Mouse (Mus musculus) mesoderm, embryonic 11.5 days (tissue): ENCODE measurements around the gene Dusp14.
A peak's percentile ranks its signal among the peaks of the same experiment; 100 is the strongest.

Source experiments
- DNase-seq: peaks from one replicate; pipeline ENCODE4 v3.0.0-alpha.2; 2012; ENCODE audit warnings: low read depth, low spot score

Dusp14 gene

GRCm38 (mm10) chr11:84016810-84017508, 52.1 kb downstream of the Dusp14 start:
- no peak for DNase-seq

- DNase-seq, result no peak
Measured at GRCm38 (mm10) chr11:84016147-84016809, 52.8 kb downstream of the Dusp14 start.

- DNase-seq, result peak; percentile 10
Measured at GRCm38 (mm10) chr11:84013105-84013504, 56.0 kb downstream of the Dusp14 start.

GRCm38 (mm10) chr11:84011576-84011975, 57.5 kb downstream of the Dusp14 start:
- no peak for DNase-seq

- DNase-seq, result no peak
Measured at GRCm38 (mm10) chr11:84011050-84011449, 58.0 kb downstream of the Dusp14 start.

- no peak for DNase-seq
Measured at GRCm38 (mm10) chr11:84010411-84010810, 58.6 kb downstream of the Dusp14 start.

GRCm38 (mm10) chr11:84009001-84009400, 60.1 kb downstream of the Dusp14 start:
- no peak for DNase-seq

- DNase-seq, result no peak
Measured at GRCm38 (mm10) chr11:84003986-84004385, 65.1 kb downstream of the Dusp14 start.

GRCm38 (mm10) chr11:84001257-84001656, 67.8 kb downstream of the Dusp14 start:
- no peak for DNase-seq

GRCm38 (mm10) chr11:83999411-83999915, 69.6 kb downstream of the Dusp14 start:
- no peak for DNase-seq

- no peak for DNase-seq
Measured at GRCm38 (mm10) chr11:83998993-83999392, 70.1 kb downstream of the Dusp14 start.
